Mouse (Mus musculus) spleen, adult 2 months (tissue): ENCODE data around the gene Rpap3.

Experiments used
- CTCF ChIP-seq: fragments of 200-500 bp; IDR thresholded peaks from 2 replicates; pipeline ENCODE4 v1.5.1; 2011; ENCODE audit warnings: mild to moderate bottlenecking, inconsistent platforms; ENCODE audit not compliant: insufficient read depth, insufficient read length, insufficient replicate concordance; ENCODE audit errors: extremely low read depth
- POLR2A ChIP-seq: fragments of 200-500 bp; IDR thresholded peaks from 2 replicates; pipeline ENCODE4 v1.6.1; 2011; ENCODE audit warnings: low read depth, low read length, inconsistent platforms

DNA sequence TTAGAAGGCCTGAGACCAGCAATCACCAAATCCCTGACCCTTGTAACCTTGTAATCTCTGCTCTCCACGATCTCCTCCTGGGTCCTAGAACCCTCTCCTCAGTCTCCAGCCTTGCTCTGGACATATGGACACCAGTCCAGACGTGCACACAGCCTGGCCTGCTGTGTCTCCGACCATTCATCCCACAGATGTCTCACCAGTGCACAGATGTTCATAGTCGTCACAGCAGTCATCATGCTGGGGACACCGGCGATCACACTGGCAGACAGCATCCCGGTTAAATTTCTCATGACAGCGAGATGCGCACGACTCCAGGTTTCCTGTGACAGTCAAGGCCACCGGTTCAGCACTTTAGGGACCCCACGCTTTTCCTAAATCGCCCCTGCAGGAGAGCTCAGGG, 20.7 kb upstream of the Rpap3 start:
- no peak for TF ChIP-seq POLR2A
- no peak for TF ChIP-seq CTCF
